Mouse (Mus musculus) embryonic fibroblast, embryonic 13.5 days (primary cell): ENCODE data around the gene F2r. TPM values are rescaled to one million over a fixed set of nuclear protein-coding genes. Genes with fewer than 3 reads are reported as not detected.

Experiments used
- H3K27ac ChIP-seq: 2 replicates; pipeline ENCODE4 v1.5.1; 2012; ENCODE audit warnings: low read length, control low read depth, inconsistent platforms; ENCODE audit not compliant: insufficient read depth
- H3K4me1 ChIP-seq: 2 replicates; pipeline ENCODE4 v1.6.1; 2011; ENCODE audit warnings: low read length; ENCODE audit not compliant: control insufficient read depth, insufficient read depth
- H3K4me3 ChIP-seq: 2 replicates; pipeline ENCODE4 v1.5.1; 2011; ENCODE audit warnings: mild to moderate bottlenecking, control low read depth, low read length; ENCODE audit not compliant: insufficient read depth
- CTCF ChIP-seq: IDR thresholded peaks from 2 replicates; pipeline ENCODE4 v1.5.1; 2011; ENCODE audit warnings: mild to moderate bottlenecking, control low read depth, low read length, moderate library complexity, borderline replicate concordance; ENCODE audit not compliant: insufficient read depth
- POLR2A ChIP-seq: IDR thresholded peaks from 2 replicates; pipeline ENCODE4 v1.6.1; 2011; ENCODE audit warnings: low read depth, mild to moderate bottlenecking, control low read depth, low read length, moderate library complexity
- polyA plus RNA-seq: library from polyadenylated mRNA; stranded (reverse); fragments of >200 nt; gene quantifications from 2 replicates; pipeline ENCODE4 v1.2.4, GENCODE M21; 2011; ENCODE audit warnings: low read depth; ENCODE audit not compliant: missing spikeins, insufficient read length

Gene F2r
- polyA plus RNA-seq, 1 experiment, result 268 TPM

DNA sequence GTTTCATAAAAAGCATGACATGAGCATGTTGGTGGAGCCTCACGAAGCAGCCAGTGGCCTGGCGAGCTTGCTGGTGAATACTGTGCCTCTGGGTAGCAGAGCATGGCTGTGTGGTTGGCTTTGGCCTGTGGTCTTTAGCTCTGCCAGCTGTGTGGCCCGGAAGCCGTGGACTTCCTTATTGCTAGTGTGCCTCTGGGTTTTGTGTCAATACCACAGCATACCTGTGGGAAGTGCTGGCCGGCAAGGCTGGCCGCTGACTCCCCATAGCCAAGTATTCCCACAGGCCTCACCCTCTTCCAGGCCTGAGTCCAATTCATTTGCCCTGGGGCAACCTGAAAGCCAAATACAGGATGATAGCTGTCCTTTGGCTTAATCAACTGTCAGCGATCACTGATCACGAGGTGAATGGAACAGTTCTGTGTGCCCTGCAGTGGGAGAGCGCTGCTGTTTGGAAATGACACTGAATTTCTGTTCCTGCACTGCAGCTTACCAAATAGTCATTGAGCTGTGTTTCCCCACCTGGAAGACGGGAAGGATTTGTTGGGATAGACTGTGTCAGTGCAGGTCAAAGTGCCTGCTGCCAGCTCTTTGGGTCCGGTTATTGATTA lies 64.3 kb downstream of the F2r start:
- no peak for TF ChIP-seq POLR2A
- no peak for TF ChIP-seq CTCF
- H3K4me1 ChIP-seq, result peaks cover 6% of the 10 kb centered on the region
- no peak overlapping the region for H3K4me3 ChIP-seq
- H3K27ac ChIP-seq, result no peak overlapping the region

Other genes with a start within 250 kb of the F2r start
- 24.1 and 24.2 TPM in 2 replicates for gene Aggf1, start 243.1 kb downstream of the F2r start, polyA plus RNA-seq
- gene Crhbp, start 173.6 kb downstream of the F2r start, polyA plus RNA-seq, result not detected in 2 replicates
- not detected in 2 replicates for gene S100z, start 139.8 kb downstream of the F2r start, polyA plus RNA-seq
- gene F2rl1, start 93.3 kb downstream of the F2r start, polyA plus RNA-seq, result 11.9 and 17.7 TPM in 2 replicates
- gene F2rl2, start 78.4 kb upstream of the F2r start, polyA plus RNA-seq, result 0.20 TPM in 1 of 2 replicates, not detected in the other